Mouse (Mus musculus): ENCODE data around the gene Cela1.

GRCm38 (mm10) chr15:100664813-100665274, 22.9 kb downstream of the Cela1 start:
- TF ChIP-seq POLR2A (IDR thresholded peaks at IDR 0.05; ENCODE audit: borderline replicate concordance, insufficient read depth, low read length) (no peak), CTCF (IDR thresholded peaks at IDR 0.05; ENCODE audit: borderline replicate concordance, insufficient read depth, low read depth, low read length) (no peak)

All from cerebellum, adult 2 months (tissue).